Mouse (Mus musculus): ENCODE results near the gene Dnttip1. TPM values are rescaled to one million over a fixed set of nuclear protein-coding genes. Genes with fewer than 3 reads are reported as not detected.

Dnttip1 gene
- polyA plus RNA-seq, 1 experiment = 32.4 TPM

DNA sequence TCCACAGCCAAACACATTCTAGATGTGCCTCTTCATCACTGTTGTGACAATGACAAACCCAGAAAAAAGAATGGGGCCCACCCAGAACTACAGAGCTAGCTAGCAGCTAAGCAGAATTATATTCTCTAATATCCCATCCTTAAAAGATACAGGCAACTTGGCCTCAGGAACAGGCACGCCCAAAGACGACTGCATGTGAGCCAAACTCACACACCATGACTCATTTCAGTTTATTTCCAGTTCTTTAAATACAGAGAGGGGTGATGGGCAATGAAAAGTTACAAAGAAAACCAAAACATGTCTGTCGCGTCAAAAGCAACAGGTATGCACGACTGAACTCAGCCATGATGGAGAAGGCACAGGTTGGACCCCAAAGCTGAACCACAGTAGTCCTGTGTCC lies 10.3 kb upstream of the Dnttip1 start:
- no peak for TF ChIP-seq CTCF (IDR thresholded peaks at IDR 0.05; ENCODE audit: control insufficient read depth, insufficient read depth, insufficient replicate concordance, low read depth, low read length)
- TF ChIP-seq POLR2A (IDR thresholded peaks at IDR 0.05; ENCODE audit: control insufficient read depth, low read depth, low read length) = no peak
- Histone ChIP-seq H3K4me3 (ENCODE audit: control insufficient read depth, low read depth, low read length) (no peak overlapping the region), H3K36me3 (ENCODE audit: control insufficient read depth, insufficient read depth, low read length) (no peaks in the 10 kb centered on the region; the same call in 1 of the 2 replicates), H3K4me1 (ENCODE audit: control insufficient read depth, insufficient read depth, low read length) (no peaks in the 10 kb centered on the region), H3K27ac (ENCODE audit: control insufficient read depth, insufficient read depth, low read depth, low read length) (no peak overlapping the region), H3K27me3 (ENCODE audit: control insufficient read depth, insufficient read depth, low read length) (no peaks in the 10 kb centered on the region)

DNA sequence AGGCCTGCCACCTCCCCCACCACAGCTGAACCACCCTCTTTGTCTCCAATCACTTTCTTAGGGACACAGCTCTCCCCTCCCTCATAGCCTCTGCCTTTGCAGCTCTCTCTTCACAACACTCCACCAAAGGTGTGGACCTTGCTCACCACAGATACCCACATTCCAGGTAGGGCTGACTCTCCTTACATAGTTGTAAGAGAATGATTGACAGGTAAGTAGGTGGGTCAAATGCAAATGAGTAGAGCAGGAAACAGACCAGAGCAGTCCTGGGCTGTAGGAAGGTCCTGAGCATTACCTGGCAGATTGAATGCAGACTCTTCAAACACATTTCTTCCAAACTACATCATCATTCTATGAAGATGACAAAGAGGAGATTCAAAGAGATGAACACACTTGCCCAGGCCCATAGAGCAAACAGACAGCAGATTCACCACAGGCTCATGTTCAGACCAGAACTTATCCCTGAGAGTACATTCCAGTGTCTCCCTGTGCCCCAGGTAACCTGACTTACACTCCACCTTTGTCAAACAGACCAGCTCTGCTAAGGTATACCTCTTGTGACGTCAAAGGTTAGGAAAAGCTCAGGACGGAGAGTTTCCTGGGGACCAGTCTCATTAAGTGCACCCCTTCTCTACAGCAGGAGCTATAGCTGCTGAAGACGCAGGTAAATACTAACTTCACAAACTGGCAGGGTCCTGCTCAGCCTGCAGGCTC lies 8.2 kb upstream of the Dnttip1 start:
- Histone ChIP-seq H3K27ac (ENCODE audit: control insufficient read depth, insufficient read depth, low read depth, low read length) (no peak overlapping the region), H3K36me3 (ENCODE audit: control insufficient read depth, insufficient read depth, low read length) (no peaks in the 10 kb centered on the region; the same call in 1 of the 2 replicates), H3K4me1 (ENCODE audit: control insufficient read depth, insufficient read depth, low read length) (no peaks in the 10 kb centered on the region), H3K27me3 (ENCODE audit: control insufficient read depth, insufficient read depth, low read length) (no peaks in the 10 kb centered on the region), H3K4me3 (ENCODE audit: control insufficient read depth, low read depth, low read length) (no peak overlapping the region)
- no peak for TF ChIP-seq CTCF (IDR thresholded peaks at IDR 0.05; ENCODE audit: control insufficient read depth, insufficient read depth, insufficient replicate concordance, low read depth, low read length)
- no peak for TF ChIP-seq POLR2A (IDR thresholded peaks at IDR 0.05; ENCODE audit: control insufficient read depth, low read depth, low read length)

DNA sequence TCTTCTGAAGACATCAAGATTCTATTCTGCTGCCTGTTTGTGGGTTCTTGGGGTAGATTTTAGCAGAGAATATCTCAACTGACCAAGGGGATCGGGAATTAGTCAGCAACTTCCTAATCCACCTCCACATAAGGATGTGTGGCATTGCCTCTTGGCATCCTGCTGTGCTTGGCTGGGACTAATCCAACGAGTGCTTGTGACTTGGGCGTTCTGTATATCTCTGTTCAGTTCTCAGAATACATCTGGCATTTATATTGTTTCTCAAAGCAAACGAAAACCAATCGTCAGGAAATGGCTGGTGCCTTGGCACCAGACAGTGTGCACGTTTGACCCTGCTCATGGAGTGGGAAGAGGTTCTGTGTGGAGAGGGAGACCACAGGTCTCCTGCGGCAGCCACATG lies 5.9 kb upstream of the Dnttip1 start:
- TF ChIP-seq CTCF (IDR thresholded peaks at IDR 0.05; ENCODE audit: control insufficient read depth, insufficient read depth, insufficient replicate concordance, low read depth, low read length) = no peak
- TF ChIP-seq POLR2A (IDR thresholded peaks at IDR 0.05; ENCODE audit: control insufficient read depth, low read depth, low read length) = no peak
- Histone ChIP-seq H3K27me3 (ENCODE audit: control insufficient read depth, insufficient read depth, low read length) (no peaks in the 10 kb centered on the region), H3K36me3 (ENCODE audit: control insufficient read depth, insufficient read depth, low read length) (no peaks in the 10 kb centered on the region; the same call in 1 of the 2 replicates), H3K27ac (ENCODE audit: control insufficient read depth, insufficient read depth, low read depth, low read length) (no peak overlapping the region), H3K4me1 (ENCODE audit: control insufficient read depth, insufficient read depth, low read length) (peaks cover 1% of the 10 kb centered on the region), H3K4me3 (ENCODE audit: control insufficient read depth, low read depth, low read length) (no peak overlapping the region)

DNA sequence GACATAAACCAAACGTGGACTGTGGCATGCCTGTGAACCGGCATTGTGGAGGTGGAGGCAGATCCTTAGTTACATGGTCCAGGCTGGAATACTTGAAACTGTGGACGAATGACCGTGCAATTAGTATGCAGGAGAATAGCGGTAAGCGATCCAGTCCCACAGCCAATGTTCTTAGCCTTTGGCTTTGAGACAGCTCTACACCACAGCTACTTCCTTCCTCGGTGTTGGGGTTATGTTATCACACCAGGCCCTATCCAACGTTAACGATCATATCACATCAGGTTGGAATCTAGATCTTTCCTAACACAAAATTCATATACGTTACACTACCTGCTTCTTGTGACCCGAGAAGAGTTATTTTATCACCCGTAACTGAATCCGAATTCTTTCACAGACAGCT lies 796 bp upstream of the Dnttip1 start:
- H3K36me3 ChIP-seq (ENCODE audit: control insufficient read depth, insufficient read depth, low read length) = peaks cover 4% of the 10 kb centered on the region

DNA sequence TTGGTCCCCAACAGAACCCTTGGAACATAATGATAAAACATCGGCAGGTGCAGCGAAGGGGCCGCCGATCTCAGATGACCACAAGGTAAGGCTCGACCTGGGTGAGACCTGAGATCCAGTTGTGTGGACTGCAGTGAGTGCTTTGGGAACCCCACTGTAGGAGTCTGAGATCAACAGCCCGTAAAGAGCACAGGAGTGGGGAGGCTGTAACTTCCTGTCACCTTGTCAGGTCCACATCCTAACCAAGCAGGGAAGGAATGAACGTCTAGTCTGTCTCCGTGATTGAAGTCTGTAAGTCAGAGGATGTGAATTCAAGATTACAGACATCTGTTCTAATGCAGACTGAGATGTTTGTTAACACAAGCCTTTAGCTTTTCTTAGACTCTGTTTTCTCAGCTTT lies 910 bp downstream of the Dnttip1 start:
- Histone ChIP-seq H3K36me3 (ENCODE audit: control insufficient read depth, insufficient read depth, low read length) (peaks cover 4% of the 10 kb centered on the region), H3K27me3 (ENCODE audit: control insufficient read depth, insufficient read depth, low read length) (no peaks in the 10 kb centered on the region), H3K4me1 (ENCODE audit: control insufficient read depth, insufficient read depth, low read length) (peaks cover 8% of the 10 kb centered on the region), H3K4me3 (ENCODE audit: control insufficient read depth, low read depth, low read length) (peak overlapping the region; percentile 97), H3K27ac (ENCODE audit: control insufficient read depth, insufficient read depth, low read depth, low read length) (peak overlapping the region; percentile 89)
- TF ChIP-seq CTCF (IDR thresholded peaks at IDR 0.05; ENCODE audit: control insufficient read depth, insufficient read depth, insufficient replicate concordance, low read depth, low read length) = no peak

More for the DNA sequence above, 796 bp upstream of the Dnttip1 start:
- H3K4me1 ChIP-seq (ENCODE audit: control insufficient read depth, insufficient read depth, low read length) = peaks cover 8% of the 10 kb centered on the region
- TF ChIP-seq POLR2A (IDR thresholded peaks at IDR 0.05; ENCODE audit: control insufficient read depth, low read depth, low read length) (no peak), CTCF (IDR thresholded peaks at IDR 0.05; ENCODE audit: control insufficient read depth, insufficient read depth, insufficient replicate concordance, low read depth, low read length) (no peak)
- no peaks in the 10 kb centered on the region for H3K27me3 ChIP-seq (ENCODE audit: control insufficient read depth, insufficient read depth, low read length)
- H3K4me3 ChIP-seq (ENCODE audit: control insufficient read depth, low read depth, low read length) = peak overlapping the region; percentile 97
- H3K27ac ChIP-seq (ENCODE audit: control insufficient read depth, insufficient read depth, low read depth, low read length) = peak overlapping the region; percentile 99

DNA sequence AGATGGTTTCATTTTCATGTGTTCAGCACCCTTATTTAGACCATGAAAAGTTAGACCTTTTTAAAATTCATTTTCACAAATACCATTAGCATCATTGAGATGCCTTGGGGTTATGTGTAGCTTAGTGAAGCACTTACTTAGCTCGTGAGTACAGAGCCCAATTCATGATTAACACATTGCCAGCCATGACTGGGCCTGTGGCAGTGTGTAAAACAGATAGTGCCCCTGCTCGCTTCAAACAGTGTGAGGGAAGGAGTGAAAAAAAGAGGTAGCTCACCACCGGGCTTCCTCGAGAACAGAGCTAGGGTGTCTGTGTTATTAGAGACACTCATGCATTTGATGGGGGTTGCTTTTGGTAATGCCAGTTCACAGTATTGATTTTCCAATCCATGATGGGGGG lies 2.4 kb downstream of the Dnttip1 start:
- H3K36me3 ChIP-seq (ENCODE audit: control insufficient read depth, insufficient read depth, low read length) = peaks cover 4% of the 10 kb centered on the region

DNA sequence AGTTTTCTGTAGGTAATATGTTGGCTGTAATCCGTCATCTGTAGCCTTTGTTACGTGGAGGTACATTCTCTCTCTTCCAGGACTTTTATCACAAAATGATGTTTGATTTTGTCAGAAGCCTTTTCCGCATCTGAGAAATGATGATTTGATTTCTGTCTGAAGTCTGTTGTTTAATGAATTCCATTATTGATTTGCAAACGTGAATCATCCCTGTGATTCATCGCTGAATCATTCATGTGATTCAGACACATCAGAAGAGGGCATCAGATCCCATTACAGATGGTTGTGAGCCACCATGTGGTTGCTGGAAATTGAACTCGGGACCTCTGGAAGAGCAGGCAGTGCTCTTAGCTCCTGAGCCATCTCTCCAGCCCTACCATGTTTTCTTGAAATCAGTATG lies 3.2 kb downstream of the Dnttip1 start:
- Histone ChIP-seq H3K27me3 (ENCODE audit: control insufficient read depth, insufficient read depth, low read length) (no peaks in the 10 kb centered on the region), H3K4me1 (ENCODE audit: control insufficient read depth, insufficient read depth, low read length) (peaks cover 8% of the 10 kb centered on the region), H3K4me3 (ENCODE audit: control insufficient read depth, low read depth, low read length) (no peak overlapping the region), H3K36me3 (ENCODE audit: control insufficient read depth, insufficient read depth, low read length) (peaks cover 4% of the 10 kb centered on the region), H3K27ac (ENCODE audit: control insufficient read depth, insufficient read depth, low read depth, low read length) (no peak overlapping the region)
- no peak for TF ChIP-seq POLR2A (IDR thresholded peaks at IDR 0.05; ENCODE audit: control insufficient read depth, low read depth, low read length)
- no peak for TF ChIP-seq CTCF (IDR thresholded peaks at IDR 0.05; ENCODE audit: control insufficient read depth, insufficient read depth, insufficient replicate concordance, low read depth, low read length)

More for the DNA sequence above, 2.4 kb downstream of the Dnttip1 start:
- no peak overlapping the region for H3K27ac ChIP-seq (ENCODE audit: control insufficient read depth, insufficient read depth, low read depth, low read length)
- TF ChIP-seq POLR2A (IDR thresholded peaks at IDR 0.05; ENCODE audit: control insufficient read depth, low read depth, low read length) (no peak), CTCF (IDR thresholded peaks at IDR 0.05; ENCODE audit: control insufficient read depth, insufficient read depth, insufficient replicate concordance, low read depth, low read length) (no peak)
- H3K4me3 ChIP-seq (ENCODE audit: control insufficient read depth, low read depth, low read length) = no peak overlapping the region
- H3K4me1 ChIP-seq (ENCODE audit: control insufficient read depth, insufficient read depth, low read length) = peaks cover 8% of the 10 kb centered on the region
- no peaks in the 10 kb centered on the region for H3K27me3 ChIP-seq (ENCODE audit: control insufficient read depth, insufficient read depth, low read length)
